Mouse (Mus musculus): ENCODE measurements around the gene Cyp2t4. TPM values are rescaled to one million over a fixed set of nuclear protein-coding genes. Genes with fewer than 3 reads are reported as not detected.

Cyp2t4 gene
- polyA plus RNA-seq, 1 experiment from 2014 or later: not detected

DNA sequence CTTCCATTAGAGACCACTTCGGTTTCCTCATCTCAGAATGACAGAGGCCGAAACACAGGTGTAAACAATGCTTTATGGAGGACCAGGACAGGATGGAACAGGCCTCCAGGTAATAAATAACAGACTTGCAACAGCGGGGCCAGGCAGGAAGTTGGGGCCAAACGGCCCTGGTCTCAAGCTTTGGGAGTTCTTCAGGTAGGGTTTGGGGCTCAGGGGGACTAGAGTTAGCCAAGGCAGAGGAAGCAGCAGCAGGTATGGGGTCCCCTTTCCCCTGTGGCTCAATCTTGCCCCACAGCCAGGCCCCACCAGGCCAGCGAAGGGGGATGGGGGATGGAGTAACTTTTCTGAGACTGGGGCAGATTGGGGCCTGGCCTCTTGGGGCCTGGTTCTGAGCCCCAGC is 14.9 kb downstream of the Cyp2t4 start:
- no peak for ATAC-seq (ENCODE audit: insufficient number of reproducible peaks, insufficient read depth, low FRiP score, low TSS enrichment, low read depth)
- Histone ChIP-seq H3K9ac (replicated peaks) (no peak overlapping the region; the same call in 1 of the 2 replicates), H3K9me3 (no peaks in the 10 kb centered on the region), H3K27ac (no peak overlapping the region), H3K4me2 (no peak overlapping the region), H3K36me3 (peaks cover 52% of the 10 kb centered on the region), H3K27me3 (no peaks in the 10 kb centered on the region), H3K4me1 (replicated peaks) (peaks cover 32% of the 10 kb centered on the region), H3K4me3 (replicated peaks) (no peak overlapping the region)
- WGBS: 70% methylated on average over 5 of the region's 5 CpGs

DNA sequence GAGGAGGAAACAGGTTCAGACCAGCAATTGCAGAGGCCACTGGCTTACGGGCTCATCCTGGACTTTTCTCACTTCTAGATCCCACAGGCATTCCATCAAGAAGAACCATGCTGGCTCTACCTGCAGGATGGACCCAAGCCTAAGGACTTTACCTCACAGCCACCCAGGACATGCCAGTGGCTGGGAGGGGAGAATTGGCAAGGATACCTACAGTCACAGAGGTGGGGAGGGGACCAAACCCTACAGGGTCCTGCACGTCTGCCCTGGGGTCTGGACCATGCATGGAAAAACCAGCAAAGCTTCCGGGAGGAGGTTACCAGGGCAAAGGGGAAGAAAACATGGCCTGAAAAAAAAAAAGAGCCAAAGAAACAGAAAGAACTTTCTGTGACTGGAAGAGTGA is 17.5 kb downstream of the Cyp2t4 start:
- ATAC-seq (ENCODE audit: insufficient number of reproducible peaks, insufficient read depth, low FRiP score, low TSS enrichment, low read depth): no peak
- Histone ChIP-seq H3K36me3 (peaks cover 48% of the 10 kb centered on the region), H3K4me2 (no peak overlapping the region), H3K9ac (replicated peaks) (0 out of 2 replicates have a peak overlapping the region, but pooled peaks have one; percentile 4), H3K27ac (no peak overlapping the region), H3K4me1 (replicated peaks) (peaks cover 9% of the 10 kb centered on the region; the same call in 1 of the 2 replicates), H3K4me3 (replicated peaks) (no peak overlapping the region), H3K9me3 (no peaks in the 10 kb centered on the region), H3K27me3 (no peaks in the 10 kb centered on the region)
- 88% methylated on average over 3 of the region's 3 CpGs for WGBS

DNA sequence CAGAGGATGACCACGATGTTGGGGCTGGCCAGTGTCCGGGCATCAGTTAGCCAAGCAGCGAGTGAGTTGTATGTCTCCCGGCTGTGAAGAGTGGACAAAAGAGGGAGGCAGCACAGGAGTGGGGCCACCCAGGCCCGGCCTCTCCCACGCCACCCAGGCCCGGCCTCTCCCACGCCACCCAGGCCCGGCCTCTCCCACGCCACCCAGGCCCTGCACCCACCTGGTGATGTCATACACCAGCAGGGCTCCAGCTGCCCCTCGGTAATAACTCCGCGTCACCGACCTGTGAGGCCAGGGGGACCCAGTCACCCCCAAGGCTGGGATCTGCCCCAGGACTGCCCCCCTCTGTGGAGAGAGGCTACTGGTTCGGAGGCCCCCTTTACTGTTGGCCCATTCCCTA is 21.0 kb downstream of the Cyp2t4 start:
- no peak for ATAC-seq (ENCODE audit: insufficient number of reproducible peaks, insufficient read depth, low FRiP score, low TSS enrichment, low read depth)
- no peak overlapping the region; the same call in 1 of the 2 replicates for H3K9ac ChIP-seq (replicated peaks)
- H3K27me3 ChIP-seq: no peaks in the 10 kb centered on the region
- H3K36me3 ChIP-seq: peaks cover 48% of the 10 kb centered on the region
- H3K4me2 ChIP-seq: no peak overlapping the region
- H3K9me3 ChIP-seq: no peaks in the 10 kb centered on the region
- no peak overlapping the region for H3K4me3 ChIP-seq (replicated peaks)
- H3K27ac ChIP-seq: no peak overlapping the region
- H3K4me1 ChIP-seq (replicated peaks): peaks cover 3% of the 10 kb centered on the region; the same call in 1 of the 2 replicates
- WGBS: 93% methylated on average over 15 of the region's 15 CpGs

DNA sequence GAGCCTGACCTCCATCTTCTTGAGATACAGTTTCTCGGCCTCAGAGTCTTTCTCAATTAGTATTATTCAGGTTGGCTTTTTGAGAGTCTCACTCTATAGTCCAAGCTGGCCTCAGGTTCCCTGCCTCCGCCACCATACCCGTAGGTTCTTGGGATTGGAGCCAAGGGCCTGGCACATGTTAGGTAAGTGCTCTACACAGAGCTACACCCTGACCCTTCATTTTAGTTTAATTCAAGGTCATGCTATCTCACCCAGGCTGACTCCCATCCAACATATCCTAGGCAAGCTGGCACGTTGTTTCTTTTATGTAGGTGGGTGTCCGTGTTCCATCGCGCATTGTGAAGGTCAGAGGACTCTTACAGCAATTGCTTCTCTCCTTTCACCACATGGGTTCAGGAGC is 21.4 kb downstream of the Cyp2t4 start:
- ATAC-seq (ENCODE audit: insufficient number of reproducible peaks, insufficient read depth, low FRiP score, low TSS enrichment, low read depth): no peak
- H3K9ac ChIP-seq (replicated peaks): no peak overlapping the region
- H3K36me3 ChIP-seq: peaks cover 48% of the 10 kb centered on the region
- no peak overlapping the region for H3K4me3 ChIP-seq (replicated peaks)
- H3K4me1 ChIP-seq (replicated peaks): peaks cover 3% of the 10 kb centered on the region; the same call in 1 of the 2 replicates
- no peaks in the 10 kb centered on the region for H3K9me3 ChIP-seq
- 96% methylated on average over 7 of the region's 7 CpGs for WGBS
- H3K27me3 ChIP-seq: no peaks in the 10 kb centered on the region
- no peak overlapping the region for H3K27ac ChIP-seq
- H3K4me2 ChIP-seq: no peak overlapping the region

DNA sequence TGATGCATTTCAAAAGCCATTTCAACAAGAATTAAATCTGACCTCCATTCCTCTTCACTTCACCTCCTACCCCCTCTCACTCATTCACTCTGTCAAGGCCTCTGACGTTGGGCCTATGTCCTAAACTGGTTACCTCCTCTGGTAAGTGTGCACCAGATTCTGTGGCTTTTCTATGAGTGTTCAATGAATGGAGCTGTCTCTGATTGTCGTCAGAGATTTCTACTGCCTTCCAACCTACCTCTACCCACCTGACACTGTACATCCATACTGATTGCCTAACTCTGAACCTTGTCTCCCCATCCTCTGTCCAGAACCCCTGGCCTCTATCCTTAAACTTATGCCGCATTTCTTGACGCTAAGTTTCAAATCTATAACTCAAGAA is 24.4 kb downstream of the Cyp2t4 start:
- Histone ChIP-seq H3K36me3 (peaks cover 25% of the 10 kb centered on the region), H3K9ac (replicated peaks) (0 out of 2 replicates have a peak overlapping the region, but pooled peaks have one; percentile 40), H3K4me1 (replicated peaks) (peaks cover 3% of the 10 kb centered on the region; the same call in 1 of the 2 replicates), H3K9me3 (no peaks in the 10 kb centered on the region), H3K4me2 (peak overlapping the region; percentile 57), H3K27ac (peak overlapping the region; percentile 93), H3K4me3 (replicated peaks) (peak overlapping the region; percentile 65), H3K27me3 (no peaks in the 10 kb centered on the region)
- 24% methylated on average over 4 of the region's 4 CpGs for WGBS
- ATAC-seq (ENCODE audit: insufficient number of reproducible peaks, insufficient read depth, low FRiP score, low TSS enrichment, low read depth): no peak

DNA sequence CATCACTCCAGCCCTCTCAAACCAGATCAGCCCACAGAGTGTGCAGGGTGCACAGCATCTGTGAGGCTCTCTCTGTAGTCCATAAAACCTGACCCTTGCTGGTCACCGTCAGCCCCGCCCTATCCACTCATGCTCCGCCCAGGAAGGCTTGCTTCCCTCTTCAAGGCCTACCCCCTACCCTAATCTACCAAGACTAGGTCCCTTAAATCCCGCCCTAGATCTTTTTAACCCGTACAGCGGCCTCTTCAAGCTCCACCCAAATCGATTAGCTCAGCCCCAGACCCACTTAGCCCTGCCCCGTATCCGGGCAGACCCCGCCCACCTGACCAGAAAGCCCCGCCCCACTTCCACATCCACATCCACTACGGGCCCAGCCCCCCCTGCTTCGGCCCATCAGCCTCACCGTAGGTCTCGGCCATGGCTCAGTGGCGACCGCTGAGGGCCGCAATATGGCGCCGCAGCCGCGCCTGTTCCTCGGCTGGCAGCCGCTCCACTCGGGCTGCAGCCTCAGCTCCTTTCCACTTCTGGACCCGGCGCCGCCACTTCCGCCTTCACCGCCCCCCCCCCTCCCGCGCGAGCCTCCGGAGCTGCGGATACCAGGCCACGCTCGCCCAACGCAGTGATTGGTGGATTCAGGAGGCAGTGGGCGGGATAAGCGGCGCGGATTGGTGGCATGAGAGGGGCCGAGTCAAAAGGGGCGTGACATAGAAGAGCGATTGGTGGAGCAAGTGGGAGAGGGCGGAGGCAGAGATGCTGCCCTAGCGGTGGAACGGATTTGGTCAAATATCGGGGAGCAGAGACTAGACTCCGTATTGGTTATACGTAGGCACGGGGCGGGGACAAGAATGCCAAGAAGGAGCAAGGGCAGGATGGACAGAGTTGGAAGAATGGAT is 25.1 kb downstream of the Cyp2t4 start, which contains the start of gene Rab4b:
Gene Rab4b (minus strand): TSS at position 573 of the 893 bp plus-strand sequence.
- Histone ChIP-seq H3K9ac (replicated peaks) (peak within 1 kb of the TSS; percentile 54), H3K27ac (peak within 1 kb of the TSS; percentile 93), H3K4me3 (replicated peaks) (peak within 1 kb of the TSS; percentile 65), H3K4me1 (replicated peaks) (peaks cover 3% of the 10 kb centered on the region; the same call in 1 of the 2 replicates), H3K9me3 (no peaks in the 10 kb centered on the region), H3K36me3 (peaks cover 27% of the 10 kb centered on the region), H3K4me2 (peak within 1 kb of the TSS; percentile 57), H3K27me3 (no peaks in the 10 kb centered on the region)
- peak; percentile 96 for ATAC-seq (ENCODE audit: insufficient number of reproducible peaks, insufficient read depth, low FRiP score, low TSS enrichment, low read depth)
- WGBS: under 1% methylated on average over 52 of the region's 53 CpGs

DNA sequence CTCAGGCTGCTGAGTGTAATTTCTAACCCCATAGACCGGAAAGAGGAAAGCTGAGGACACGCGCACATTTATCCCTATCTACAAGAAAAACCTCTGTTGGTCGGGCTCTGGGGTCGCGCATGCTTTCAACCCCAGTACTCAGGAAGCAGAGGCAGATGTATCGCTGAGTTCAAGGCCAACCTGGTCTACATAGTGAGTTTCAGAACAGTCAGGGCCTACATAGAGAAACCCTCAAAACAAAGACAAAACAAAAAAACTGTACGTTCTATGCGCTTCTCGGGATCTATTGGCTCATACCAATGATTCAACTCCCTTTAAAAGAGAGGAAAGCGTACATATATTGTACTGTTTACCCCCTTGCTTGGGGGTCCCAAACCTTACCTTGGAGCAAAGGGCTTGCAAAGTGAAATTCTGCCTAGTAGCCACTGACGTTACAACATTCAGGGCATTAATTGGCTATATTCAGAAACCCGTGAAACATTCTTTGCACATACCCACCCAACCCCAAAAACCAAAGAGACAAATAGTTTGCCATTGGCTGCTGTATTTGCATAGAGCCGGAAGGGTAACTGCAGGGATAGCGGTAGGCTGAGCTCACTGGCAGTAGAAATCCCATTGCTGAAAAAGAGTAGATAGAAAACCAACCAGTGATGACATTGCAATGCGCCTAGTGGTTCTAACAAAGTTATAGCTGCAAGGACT is 25.9 kb downstream of the Cyp2t4 start:
- Histone ChIP-seq H3K27ac (peak overlapping the region; percentile 68), H3K36me3 (peaks cover 26% of the 10 kb centered on the region), H3K4me1 (replicated peaks) (peaks cover 3% of the 10 kb centered on the region; the same call in 1 of the 2 replicates), H3K4me3 (replicated peaks) (peak overlapping the region; percentile 65), H3K4me2 (peak overlapping the region; percentile 57), H3K27me3 (no peaks in the 10 kb centered on the region), H3K9me3 (no peaks in the 10 kb centered on the region), H3K9ac (replicated peaks) (0 out of 2 replicates have a peak overlapping the region, but pooled peaks have one; percentile 12)
- ATAC-seq (ENCODE audit: insufficient number of reproducible peaks, insufficient read depth, low FRiP score, low TSS enrichment, low read depth): no peak
- 48% methylated on average over 16 of the region's 16 CpGs for WGBS

DNA sequence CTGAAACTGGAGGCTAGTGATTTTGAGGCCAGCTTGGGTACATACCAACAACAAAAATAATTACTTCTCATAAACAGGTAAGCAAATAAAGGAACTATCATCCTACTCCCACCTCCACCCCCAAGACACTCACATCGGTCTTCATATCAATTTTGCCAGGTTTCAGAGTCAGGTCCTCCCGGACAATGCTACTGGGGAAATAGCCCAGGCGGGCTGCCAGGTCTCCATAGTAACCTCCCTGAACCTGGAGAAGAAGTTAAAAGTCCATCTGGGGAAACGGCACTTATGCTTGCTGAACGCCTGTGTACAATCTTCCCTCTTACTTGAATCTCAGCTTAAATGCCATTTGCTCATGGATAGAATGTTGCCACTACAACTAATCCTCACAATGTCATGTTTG is 26.5 kb downstream of the Cyp2t4 start:
- Histone ChIP-seq H3K4me3 (replicated peaks) (peak overlapping the region; percentile 65), H3K4me2 (peak overlapping the region; percentile 57), H3K27me3 (no peaks in the 10 kb centered on the region), H3K4me1 (replicated peaks) (peaks cover 3% of the 10 kb centered on the region; the same call in 1 of the 2 replicates), H3K9ac (replicated peaks) (no peak overlapping the region), H3K9me3 (0 out of 2 replicates have a peak, but pooled peaks cover under 1% of the 10 kb centered on the region), H3K36me3 (peaks cover 26% of the 10 kb centered on the region), H3K27ac (peak overlapping the region; percentile 86; the same call in 1 of the 2 replicates)
- no peak for ATAC-seq (ENCODE audit: insufficient number of reproducible peaks, insufficient read depth, low FRiP score, low TSS enrichment, low read depth)
- 81% methylated on average over 5 of the region's 5 CpGs for WGBS

DNA sequence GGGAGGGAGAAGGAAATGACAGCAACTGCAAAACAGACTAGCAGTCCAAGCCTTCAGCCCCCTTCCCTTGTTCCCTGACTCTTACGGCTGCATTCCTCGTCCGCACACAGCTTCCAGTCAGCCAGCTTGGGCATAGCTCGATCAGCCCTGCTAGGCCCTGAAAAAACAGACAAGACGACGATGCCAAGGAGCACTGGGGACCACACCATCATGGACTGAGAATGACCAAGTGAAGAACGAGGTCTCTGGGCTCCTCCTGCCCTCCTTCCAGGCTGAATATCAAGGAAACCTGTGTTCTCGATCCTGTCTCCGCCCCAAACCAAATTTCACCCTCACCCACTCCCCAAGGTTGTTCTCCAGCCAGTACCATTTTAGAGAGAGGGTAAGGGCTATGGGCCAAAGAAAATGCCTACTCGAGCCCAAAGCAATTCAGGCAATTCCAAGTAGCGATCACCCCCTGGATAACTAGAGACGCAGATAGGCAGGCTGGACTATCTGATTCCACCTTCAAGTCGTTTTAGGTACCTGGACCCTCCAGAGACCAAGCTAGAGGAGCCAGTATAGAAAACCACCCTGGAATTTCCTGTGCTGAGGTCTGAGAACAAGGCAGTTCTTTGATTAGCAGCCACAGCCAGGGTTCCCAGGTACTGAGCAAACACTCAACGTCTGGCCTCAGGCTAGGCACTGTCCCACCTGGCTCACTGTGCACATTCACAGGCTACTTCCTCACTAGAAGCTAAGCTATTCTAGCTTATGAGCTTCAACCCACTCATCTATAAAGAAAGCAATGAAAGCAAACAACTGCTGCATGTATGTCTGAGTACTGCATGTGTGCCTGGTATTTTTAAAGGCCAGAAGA is 27.6 kb downstream of the Cyp2t4 start, which contains the start of the genes Gm21983 and Mia:
Gene Gm21983 (minus strand): TSS at position 250 of the 859 bp plus-strand sequence.
Gene Mia (minus strand): TSS at position 321 of the 859 bp plus-strand sequence.
- peaks cover 32% of the 10 kb centered on the region for H3K36me3 ChIP-seq
- peak within 1 kb of the TSS; percentile 65 for H3K4me3 ChIP-seq (replicated peaks)
- no peak for ATAC-seq (ENCODE audit: insufficient number of reproducible peaks, insufficient read depth, low FRiP score, low TSS enrichment, low read depth)
- H3K9ac ChIP-seq (replicated peaks): peak within 1 kb of the TSS; percentile 23; the same call in 1 of the 2 replicates
- H3K27ac ChIP-seq: peak within 1 kb of the TSS; percentile 86
- WGBS: 64% methylated on average over 14 of the region's 14 CpGs
- no peaks in the 10 kb centered on the region for H3K27me3 ChIP-seq
- peaks cover 9% of the 10 kb centered on the region; the same call in 1 of the 2 replicates for H3K9me3 ChIP-seq
- peaks cover 3% of the 10 kb centered on the region; the same call in 1 of the 2 replicates for H3K4me1 ChIP-seq (replicated peaks)
- peak within 1 kb of the TSS; percentile 57 for H3K4me2 ChIP-seq

DNA sequence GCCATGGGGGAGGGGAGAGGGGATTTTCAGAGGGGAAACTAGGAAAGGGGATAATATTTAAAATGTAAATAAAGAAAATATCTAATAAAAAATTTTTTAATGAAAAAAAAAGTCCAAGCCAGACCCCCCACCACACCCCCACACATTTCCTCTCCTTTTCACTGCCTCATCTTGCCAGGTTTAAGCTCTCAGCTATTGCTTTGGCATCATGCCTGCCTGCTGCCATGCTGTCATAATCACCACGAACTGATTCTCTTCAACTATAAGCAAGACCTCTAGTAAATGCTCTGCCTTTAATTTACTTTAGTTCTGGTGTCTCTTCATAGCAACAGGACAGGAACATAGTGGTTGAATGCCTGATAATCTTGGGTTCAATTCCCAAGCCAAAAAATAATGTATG is 29.0 kb downstream of the Cyp2t4 start:
- H3K36me3 ChIP-seq: peaks cover 47% of the 10 kb centered on the region
- no peak overlapping the region for H3K27ac ChIP-seq
- H3K4me1 ChIP-seq (replicated peaks): peaks cover 3% of the 10 kb centered on the region; the same call in 1 of the 2 replicates
- H3K4me3 ChIP-seq (replicated peaks): no peak overlapping the region
- H3K4me2 ChIP-seq: no peak overlapping the region
- H3K27me3 ChIP-seq: no peaks in the 10 kb centered on the region
- H3K9me3 ChIP-seq: peaks cover 9% of the 10 kb centered on the region; the same call in 1 of the 2 replicates
- ATAC-seq (ENCODE audit: insufficient number of reproducible peaks, insufficient read depth, low FRiP score, low TSS enrichment, low read depth): no peak
- 84% methylated on average over 1 of the region's 1 CpGs for WGBS
- H3K9ac ChIP-seq (replicated peaks): no peak overlapping the region
